Mouse (Mus musculus) embryo, embryonic 9.5 days (tissue): ENCODE measurements at regions not wholly inside any gene's neighbourhood (a gene's known extent, or its start where the extent isn't known, plus 50 kb on each side); places are given as distances from the start of the nearest gene placed in this dataset.

Experiments used
- DNase-seq: peaks from one replicate; pipeline ENCODE4 v3.0.0-alpha.2; 2017; ENCODE audit errors: extremely low spot score

DNA sequence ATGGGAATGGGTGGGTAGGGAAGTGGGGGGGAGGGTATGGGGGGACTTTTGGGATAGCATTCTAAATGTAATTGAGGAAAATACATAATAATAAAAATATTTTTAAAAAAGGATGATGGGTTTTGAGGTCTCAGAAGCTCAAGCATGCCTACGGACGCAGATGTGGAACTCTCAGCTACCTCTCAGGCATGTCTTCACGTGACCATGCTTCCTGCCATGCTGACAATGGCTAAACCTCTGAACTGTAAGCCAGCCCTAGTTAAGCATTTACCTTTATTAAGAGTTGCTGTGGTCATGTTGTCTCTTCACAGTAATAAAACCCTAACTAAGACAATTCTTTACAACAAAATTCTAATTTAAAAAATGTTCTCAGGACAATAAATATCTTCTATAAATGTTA is 80.0 kb downstream of the Tex36 start:
- DNase-seq = no peak

DNA sequence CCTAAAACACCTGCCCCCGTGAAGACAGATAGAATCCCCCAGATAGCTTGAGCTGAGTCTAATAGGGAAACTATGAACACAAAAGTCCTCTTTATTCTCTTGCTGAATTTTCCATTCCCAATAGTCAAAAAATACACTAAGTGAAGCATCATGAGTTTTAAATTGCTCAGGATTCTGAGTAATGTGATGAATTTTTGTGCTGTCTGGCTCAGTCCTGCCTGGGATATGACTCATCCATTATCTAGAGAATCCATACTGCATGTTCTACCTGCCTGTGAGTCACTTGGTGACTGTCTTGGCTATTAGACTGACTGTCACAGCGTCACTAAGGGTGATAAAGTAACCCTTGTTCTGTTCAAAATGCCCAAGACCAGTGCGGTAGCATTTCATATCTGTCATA is 83.0 kb downstream of the Tex36 start:
- DNase-seq = no peak

DNA sequence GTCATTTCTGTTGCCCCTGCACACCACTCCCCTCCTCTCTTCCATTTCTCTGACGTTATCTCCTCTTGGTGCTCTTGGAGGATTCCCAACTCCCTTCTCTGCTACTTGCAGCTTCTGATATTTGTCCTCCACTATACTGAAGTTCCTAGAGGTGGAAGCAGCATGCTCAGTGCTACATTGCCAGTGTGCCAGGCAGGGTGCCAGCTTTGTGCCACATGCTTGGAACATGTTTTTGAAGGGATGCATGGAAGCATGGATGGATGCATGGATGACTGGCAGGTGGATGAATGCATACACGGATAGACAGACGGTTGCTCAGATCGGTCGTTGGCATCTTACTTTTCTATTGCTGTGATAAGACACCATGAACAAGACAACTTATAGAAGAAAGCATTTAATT is 84.4 kb downstream of the Tex36 start:
- no peak for DNase-seq

DNA sequence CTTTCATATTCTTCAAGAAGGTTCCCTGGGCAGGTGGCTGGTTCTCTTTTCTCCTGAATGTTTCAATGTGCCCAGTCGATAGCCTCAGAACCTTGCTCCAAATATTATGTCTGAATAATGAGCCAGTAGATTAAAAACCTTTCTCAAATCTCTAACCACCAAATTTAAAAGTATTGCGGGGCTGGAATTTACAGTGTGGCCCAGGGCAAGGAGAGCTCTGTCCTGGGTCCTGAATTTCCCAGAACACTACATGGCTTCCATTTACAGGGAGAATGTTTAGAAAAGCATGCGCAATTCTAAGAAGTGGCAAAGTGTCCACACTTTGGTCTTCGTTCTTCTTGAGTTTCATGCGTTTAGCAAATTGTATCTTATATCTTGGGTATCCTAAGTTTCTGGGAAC is 91.0 kb downstream of the Tex36 start:
- DNase-seq = no peak

DNA sequence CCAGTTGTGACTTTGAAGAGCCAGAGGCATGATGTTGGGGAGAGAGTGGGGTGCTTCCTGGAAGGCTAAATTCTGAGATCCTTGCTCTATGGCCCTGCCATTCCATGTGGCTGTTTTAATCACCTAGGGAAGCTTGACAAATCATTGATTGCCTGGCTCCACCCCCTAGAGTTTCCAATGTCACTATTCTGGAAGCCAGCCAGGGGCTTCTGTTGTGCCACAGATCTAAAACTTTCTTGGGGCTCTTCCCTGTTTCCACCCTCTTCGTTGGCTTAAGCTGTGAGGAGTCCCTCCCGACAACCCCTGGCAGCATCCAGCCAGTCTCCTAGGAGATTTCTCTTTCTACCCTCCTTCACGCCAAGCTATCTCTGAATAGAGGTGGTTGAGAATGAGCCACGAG is 92.5 kb downstream of the Tex36 start:
- no peak for DNase-seq

DNA sequence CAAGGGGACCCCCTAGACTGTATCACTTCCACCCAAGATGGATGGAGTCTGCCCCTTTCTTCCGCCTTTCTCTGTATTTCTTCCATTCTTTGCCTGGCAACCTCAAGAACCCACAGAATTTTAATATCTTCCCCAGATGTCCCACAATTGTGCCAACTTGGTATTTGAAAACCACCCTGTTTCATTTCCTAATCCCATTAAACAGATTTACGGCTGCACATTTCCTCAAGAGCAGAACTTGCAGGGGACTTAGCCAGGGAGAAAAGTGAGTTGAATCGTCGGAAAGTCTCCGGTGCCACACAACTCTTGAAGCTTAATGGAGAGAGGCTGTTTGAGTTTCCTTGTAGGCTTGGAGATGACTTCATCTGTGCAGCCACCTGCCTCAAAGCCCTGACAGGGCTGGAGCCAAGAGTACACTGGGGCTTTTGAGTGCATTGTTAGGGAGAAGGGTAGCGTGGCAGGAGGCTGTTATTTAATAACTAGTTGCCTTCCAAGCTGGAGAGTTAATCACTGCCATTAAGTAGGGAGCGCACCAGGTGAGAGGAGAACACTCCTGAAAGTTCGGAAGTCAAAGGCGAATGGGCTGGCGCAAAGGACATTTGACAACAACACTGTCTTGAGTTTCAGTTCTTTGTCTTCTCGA is 93.5 kb downstream of the Tex36 start:
- DNase-seq = no peak

DNA sequence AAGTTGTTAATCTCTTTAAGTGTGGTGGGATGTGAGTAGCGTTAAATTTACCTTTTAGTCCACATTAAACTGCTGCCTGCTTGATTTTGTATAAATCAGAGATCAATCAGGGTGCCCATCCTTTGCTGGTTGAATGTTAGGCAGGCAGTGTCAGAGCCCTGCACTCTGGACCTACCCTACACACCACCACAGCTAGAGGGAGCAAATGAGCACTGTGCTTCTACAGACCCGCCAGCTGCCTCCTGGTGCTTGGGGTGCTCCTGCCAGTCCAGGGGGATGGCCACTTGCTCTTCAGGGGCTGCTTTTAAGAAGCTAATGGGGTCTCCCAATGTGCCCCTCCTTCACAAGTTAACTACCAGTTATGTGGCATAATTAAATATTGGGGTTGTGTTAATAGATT is 96.3 kb downstream of the Tex36 start:
- no peak for DNase-seq

DNA sequence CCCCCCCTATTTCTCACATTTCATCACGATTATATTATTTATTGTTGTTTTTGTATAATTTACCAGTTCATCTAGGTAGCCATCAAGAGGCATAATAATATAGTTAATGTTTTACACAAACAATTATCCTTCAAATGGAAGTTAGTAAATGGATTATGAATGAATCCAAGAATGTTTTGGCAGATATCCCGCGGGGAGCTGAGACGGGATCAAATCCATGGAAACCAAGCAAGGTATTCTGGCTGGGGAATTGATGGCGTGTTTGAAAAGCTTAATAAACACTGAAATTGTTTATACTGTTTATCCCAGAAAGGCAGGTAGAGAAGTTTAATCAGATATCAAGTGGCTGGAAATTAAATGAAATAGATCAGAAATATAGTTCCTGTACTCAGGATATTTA is 98.0 kb downstream of the Tex36 start:
- no peak for DNase-seq

DNA sequence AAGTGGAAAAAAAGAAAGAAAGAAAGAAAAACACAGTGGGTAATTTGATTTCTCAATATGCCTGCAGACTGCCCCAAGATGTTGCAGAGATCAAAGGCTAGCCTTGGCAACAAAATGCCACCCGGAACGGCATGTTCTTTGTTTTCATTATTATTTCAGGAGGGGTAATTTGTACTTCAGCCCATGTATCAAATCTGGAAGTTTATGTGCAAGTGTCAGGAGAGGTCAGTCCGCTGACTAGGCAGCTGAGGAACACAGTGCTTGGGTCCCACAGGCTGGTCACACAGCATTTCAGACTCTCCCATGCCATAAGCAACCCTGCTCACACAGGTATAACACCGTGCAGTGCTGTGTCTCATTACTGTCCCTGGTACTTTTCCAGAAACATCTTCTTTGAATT is 99.2 kb downstream of the Tex36 start:
- no peak for DNase-seq

DNA sequence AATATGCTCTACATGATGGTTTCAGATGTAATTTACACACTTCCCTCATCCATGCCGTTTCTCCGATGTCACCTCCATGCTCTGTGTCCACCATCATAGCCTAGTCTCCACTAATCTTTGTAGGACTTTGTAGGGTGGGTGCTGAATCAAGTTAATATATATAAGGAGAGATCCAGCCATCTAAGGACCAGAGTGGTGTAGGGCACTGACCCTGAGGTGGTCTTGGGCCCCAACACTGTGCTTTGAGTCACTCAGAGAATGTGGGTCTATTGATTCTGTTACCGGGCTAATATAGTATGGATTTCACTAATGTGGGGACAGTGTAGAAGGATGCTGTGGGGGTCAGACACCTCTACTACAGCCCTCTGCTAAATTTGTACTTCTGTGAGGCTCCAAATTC is 104.4 kb downstream of the Tex36 start:
- no peak for DNase-seq

DNA sequence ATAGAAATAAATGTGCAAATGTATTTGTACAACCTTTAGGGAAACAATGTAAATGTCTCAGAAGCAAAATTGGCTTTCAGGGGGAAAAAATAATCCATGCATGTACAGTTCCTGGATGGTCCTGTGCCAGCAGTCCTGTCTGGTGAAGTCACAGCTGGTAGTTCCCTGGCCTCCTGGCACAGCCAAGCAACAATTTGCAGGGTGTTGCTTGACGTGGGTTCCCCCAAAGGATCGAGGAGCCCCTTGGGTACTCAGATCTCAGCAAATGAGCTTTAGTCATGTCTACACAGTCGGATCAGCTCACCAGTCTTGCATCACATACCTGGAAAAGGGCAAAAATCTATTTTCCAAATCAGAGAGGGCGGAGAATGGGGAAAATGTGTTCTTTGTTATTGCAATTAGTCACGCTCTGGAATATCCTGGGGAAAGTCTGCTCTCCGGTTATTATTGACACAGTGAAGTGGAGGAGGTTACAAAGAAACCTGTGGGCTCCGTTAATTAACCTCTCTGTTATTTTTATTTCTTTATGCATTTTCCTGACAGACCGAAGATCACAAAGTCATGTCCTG is 106.9 kb downstream of the Tex36 start:
- DNase-seq = peak; percentile 25

DNA sequence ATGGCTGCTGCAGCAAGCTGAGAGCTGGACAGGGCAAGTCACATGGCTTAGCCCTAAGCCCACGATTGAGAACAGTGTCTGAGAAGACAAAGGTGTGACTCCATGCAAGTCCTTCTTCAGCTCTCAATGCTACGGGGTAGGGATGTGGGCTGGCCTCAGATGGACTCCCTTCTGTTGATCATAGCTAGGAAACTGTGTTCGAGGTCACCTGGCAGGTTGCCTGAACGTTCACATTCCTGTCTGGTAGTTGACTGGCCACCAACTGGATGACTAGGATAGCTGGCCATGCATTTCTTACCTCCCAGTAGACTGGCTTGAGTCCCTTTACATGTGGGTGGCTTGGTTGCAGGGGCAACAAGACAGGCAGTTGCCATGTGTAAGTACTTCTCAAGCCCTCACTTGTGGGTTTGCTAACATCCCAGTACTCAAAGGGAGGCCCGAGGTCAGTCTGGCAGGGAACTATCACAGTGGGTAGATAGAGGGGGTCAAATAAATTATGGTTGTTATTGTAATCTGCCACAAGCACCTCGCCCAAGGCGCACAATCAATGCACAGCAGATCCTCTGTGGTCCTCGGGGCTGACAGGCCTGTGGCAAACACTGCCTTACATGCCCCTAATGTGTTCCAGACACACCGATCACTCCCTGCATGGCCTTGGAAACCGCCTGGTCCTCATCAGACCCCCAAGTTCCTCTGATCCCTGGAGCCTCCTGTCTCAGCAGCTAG is 107.5 kb downstream of the Tex36 start:
- peak; percentile 29 for DNase-seq

DNA sequence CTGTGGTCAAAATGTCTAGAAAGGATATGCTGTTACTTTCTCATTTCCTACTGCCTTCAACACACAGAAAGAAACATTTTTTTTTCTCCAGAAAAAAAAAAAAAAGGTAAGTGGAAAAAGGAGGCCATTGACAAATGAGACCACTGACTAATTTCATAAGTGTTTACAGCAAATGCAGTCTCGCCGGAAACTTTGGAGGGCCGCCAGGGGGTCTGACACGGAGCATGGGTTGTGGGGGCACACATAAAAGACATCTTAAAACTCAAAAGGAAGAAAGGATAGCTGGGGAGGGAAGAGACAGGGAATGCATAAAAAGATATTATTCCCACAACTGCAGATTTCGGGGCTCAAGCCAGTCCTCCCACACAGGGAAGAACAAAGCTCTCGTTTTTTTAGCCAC is 109.3 kb downstream of the Tex36 start:
- DNase-seq = no peak

DNA sequence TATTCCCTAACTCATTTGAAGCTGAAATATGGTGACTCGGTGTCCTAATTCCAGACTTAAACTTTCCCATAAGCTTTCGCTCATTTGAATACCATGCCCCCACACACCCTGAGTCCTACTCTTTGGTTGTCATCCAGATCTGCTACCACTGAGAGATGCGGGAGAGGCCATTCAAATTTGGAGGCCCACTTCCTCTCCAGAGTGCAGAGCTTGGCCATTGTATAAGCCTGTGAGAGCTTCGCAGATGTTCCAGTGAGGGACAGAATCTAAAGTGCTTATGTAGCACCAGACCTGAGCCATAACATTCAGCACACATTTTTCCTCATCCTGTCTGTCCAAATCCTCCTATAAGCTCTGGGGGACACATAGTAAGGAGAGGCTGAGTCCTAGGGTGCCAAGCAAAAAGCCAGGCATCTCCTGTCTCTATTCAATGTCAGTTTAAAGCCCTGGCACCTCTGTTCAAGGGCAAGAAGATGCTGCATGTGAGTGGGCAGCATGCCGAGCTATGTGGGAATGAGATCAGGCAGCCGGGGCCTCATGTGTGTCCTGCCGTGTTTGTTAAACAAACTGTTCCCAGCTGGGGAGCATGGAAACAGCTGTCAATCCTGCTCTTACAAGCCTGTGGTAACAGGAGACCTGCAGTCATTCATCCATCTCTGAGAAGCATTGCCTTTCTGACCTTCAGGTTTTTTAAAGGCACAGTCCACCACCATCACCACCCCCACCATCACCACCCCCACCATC is 113.9 kb downstream of the Tex36 start:
- peak; percentile 32 for DNase-seq

DNA sequence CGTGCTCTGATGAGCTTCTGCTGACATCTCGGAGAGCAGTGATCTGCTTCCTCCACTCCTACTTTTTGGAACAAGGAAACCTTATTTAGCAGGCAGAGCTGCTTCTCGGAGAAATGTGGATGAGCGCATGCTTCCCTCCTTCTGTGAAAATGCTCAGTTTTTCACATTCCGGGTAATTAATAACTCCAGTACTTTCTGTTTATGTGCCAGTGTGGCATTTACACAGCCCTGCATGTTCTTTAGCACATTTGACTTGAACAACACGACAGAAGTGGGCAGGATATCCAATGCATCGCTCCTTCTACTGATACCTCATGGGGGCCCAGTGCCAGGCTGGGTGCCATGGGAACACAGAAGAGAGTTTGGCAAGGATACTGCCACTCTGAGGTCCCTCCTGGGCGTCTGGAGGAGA is 117.5 kb downstream of the Tex36 start:
- DNase-seq = no peak

DNA sequence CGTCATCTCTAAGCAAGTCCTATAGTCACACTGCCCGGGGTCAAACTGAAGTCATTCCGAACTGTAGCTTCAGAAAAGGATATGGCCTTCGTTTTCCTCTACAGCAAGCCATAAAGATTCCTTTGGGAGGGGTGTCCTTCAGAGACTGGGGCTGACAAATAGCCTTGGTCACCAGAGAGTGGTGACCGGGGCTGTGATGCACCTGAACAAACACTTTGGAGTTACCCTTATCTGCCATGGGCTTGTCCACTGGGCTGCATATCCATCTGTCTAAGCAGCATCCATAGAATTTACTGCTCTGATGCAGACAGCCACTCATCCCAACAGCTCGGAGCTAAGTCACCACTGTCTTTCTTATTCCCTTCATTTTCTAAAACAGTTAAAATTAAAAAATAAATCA is 120.4 kb downstream of the Tex36 start:
- peak; percentile 18 for DNase-seq

DNA sequence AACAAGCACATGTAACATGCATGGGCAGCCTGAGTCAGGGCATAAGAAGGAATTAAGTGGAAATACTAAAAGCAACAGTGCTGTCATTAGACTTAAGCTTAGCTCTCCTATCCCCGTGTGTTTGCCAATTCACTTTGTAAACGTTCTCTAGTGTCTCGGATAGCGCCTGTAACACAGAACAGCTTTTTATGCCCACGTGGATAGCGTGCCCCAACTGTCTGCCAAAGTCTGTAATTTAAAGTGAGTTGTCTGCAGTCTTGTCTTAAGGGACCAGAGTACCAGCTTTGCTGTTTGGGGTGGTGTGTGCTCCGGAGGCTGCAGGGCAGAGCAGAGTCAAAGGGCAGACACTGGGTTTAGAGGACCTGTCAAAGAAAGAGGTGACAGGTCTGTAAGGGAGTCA is 122.3 kb downstream of the Tex36 start:
- DNase-seq = no peak

DNA sequence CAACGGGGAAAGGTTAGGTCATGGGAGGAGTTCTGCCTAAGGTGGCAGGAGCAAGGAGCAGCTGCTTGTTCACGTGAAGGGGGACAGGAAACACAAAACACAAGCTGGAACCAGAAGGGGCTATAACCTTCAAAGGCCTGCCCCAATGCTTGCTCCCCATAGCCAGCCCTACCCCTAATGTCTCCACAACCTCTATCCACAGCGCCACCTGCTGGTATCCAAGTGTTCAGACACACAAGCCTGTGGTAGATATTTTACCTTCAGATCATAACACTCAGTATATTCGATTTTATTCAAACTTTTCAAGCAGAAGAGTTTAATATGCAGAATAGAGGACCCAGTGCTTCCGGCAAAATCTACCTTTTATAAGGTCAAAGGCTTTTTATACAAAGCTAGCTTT is 124.0 kb downstream of the Tex36 start:
- no peak for DNase-seq

DNA sequence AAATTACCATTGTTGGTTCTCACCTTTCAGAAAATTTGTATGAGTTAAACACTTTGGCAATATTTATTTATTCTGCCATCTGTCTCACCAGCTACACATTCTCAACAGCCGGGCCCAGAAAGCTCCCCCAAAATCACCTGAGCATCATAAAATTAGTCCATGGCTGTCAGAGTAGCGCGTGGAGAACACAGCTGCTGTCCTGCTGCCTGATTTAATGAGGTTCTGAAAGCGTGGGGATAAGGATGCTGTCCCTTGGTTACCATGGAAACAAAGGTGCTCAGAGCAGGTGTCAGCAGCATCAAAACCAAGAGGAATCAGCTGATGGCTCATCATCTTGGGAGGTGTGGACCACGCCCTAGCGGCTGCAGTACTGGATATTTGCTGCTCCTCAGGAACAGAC is 124.7 kb downstream of the Tex36 start:
- DNase-seq = no peak

DNA sequence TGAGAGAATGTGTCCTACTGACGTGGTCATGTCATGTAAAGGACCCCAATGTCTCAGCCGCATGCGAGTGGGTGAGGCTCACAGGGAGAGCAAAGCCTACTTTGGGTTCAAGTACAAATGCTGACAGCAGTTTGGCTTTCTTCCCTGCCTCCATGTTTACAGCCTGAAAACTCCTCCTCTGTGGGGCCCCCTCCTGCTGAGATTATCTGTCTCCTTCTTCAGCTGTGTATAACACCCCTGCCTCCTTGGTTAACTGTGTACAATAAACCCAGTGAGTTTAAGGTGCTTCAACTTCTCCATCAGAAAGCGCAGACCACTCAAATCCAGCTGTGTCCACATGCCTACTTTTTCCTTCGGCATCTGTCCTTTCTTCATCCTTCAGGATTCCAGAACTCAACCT is 130.3 kb downstream of the Tex36 start:
- DNase-seq = no peak

DNA sequence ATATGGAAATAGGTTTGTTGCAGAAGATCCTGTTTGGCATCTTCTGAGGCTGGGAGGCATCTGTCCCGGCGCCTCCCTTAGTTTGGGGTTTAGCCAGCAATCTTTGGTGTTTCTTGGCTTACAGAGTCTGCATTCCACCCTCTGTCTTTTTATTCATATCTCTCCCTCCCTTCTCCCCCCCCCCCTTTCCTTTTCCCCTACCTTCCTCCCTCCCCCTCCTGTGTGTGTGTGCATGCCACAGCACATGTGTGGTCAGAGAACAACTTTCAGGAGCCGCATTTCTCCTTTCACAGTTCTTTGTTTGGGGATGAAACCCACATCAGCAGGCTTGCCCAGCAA is 131.4 kb downstream of the Tex36 start:
- DNase-seq = no peak

DNA sequence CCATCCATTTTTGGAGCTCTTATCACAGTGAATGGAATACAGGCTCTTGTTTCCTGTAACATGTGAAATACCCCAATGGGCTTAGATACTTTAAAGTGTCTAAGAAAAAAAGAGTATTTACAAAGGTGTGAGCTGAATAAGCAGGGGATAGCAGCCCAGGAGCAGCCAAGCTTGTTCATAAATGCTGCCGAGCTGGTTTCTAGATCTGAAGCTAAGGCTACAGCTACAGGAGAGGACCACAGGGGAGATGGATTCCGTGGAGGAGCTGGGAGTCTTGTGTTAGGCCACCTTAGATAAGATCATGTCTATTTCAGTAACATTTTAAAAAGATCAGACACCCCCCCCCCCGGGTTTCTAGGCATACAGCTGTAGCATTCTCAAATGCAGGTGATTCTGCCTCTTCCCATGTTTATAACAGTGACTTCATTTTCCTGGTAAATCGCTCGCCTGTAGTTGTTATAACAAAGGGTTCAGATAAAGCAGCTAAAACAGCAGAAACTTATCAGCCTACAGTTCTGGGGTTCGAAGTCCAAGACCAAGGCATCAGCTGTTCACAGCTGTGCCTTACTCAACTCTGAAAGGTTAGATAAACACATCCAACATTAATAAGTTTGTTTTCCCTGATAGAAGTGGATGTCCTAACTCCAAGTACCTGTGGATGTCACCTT is 131.9 kb downstream of the Tex36 start:
- no peak for DNase-seq
